Mouse (Mus musculus) brain, embryonic 14.5 days (tissue): Measurements from ENCODE around the gene Nxn.

Experiments used
- CTCF ChIP-seq: fragments of 200-500 bp; IDR thresholded peaks from 2 replicates; pipeline ENCODE4 v1.5.1; 2012; ENCODE audit warnings: inconsistent platforms, mild to moderate bottlenecking, moderate library complexity, borderline replicate concordance; ENCODE audit not compliant: insufficient read depth, insufficient read length; ENCODE audit errors: extremely low read depth
- POLR2A ChIP-seq: fragments of 200-500 bp; IDR thresholded peaks from 2 replicates; pipeline ENCODE4 v1.6.1; 2012; ENCODE audit warnings: mild to moderate bottlenecking, inconsistent platforms, borderline replicate concordance; ENCODE audit not compliant: poor library complexity, insufficient read depth, insufficient read length, severe bottlenecking; ENCODE audit errors: extremely low read depth

DNA sequence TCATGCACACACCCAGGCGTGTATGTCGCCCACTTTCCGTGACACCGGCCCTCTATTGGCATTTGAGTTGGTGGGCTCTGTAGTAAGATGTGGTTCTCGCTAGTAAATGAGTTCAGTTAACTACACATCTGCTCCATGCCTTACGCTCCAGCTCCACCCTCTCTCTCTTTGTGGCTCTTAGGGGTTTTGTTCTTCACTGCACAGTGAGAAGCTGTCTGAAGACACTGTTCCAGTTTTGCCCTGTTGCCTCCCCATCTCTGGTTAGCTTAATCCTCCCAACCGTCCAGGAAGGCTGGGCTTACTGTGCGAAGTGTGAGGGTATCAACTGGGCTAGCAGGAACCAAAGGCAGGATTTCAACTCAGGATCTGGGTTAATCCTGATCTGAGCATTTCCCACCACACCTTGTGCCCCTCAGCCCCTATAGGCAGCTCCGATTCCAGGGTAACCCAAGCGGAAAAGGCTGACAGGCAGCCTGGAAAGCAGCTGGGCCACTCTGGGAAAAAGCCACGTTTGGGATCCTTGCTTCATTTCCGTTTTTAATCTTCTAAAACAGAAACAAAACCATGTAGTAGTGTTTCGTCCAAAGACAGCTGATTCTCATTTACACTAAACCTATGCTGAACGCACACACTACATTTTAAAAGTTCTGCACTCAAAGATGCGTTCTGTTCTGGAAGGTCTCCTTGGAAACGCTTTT is 45.9 kb downstream of the Nxn start:
- TF ChIP-seq POLR2A (no peak), CTCF (no peak)
